8 mouse cellular contexts compared by ENCODE assay signal in genomic region chr16:13330221-13330659, GRCm38 (mm10).
DNase-seq lines count a peak whose midpoint lies in the region; ATAC-seq lines count a peak whose summit lies in the region.

No protein-coding gene starts in this region.

- no peak overlapping the region for H3K4me2 ChIP-seq in embryonic facial prominence, embryonic 14.5 days (ENCODE audit: low read depth, low read length)
- no peak overlapping the region for H3K4me2 ChIP-seq in liver, embryonic 12.5 days

- H3K9ac ChIP-seq in embryonic facial prominence, embryonic 14.5 days (ENCODE audit: low read depth, low read length) = no peak overlapping the region
- H3K9ac ChIP-seq in liver, embryonic 12.5 days = no peak overlapping the region

- no peaks in the 10 kb centered on the region for H3K9me3 ChIP-seq in embryonic facial prominence, embryonic 14.5 days (ENCODE audit: control insufficient read depth, low read length)
- no peaks in the 10 kb centered on the region for H3K9me3 ChIP-seq in embryonic facial prominence, embryonic 10.5 days
- no peaks in the 10 kb centered on the region for H3K9me3 ChIP-seq in liver, embryonic 12.5 days (replicated peaks)

- peak; percentile 47 for DNase-seq in embryonic facial prominence, embryonic 14.5 days (ENCODE audit: low spot score)
- no peak for DNase-seq in embryonic facial prominence, embryonic 10.5 days (ENCODE audit: low spot score)
- DNase-seq in 416B (ENCODE audit: low read depth) = peak; percentile 20
- DNase-seq in heart, adult 11 months = peak; percentile 95
- no peak for DNase-seq in right cerebral cortex, adult 2 months (ENCODE audit: low spot score in 2 of 2)
- DNase-seq in layer of hippocampus, postnatal 36 days = no peak

- H3K4me3 ChIP-seq in embryonic facial prominence, embryonic 14.5 days (ENCODE audit: low read depth, low read length) = no peak overlapping the region
- H3K4me3 ChIP-seq in embryonic facial prominence, embryonic 10.5 days = no peak overlapping the region
- H3K4me3 ChIP-seq in liver, embryonic 12.5 days = no peak overlapping the region

- WGBS in embryonic facial prominence, embryonic 14.5 days = 77% methylated on average over 6 of the region's 6 CpGs
- 77% methylated on average over 6 of the region's 6 CpGs for WGBS in embryonic facial prominence, embryonic 10.5 days
- WGBS in liver, embryonic 12.5 days (ENCODE audit: insufficient replicate concordance) = 72% methylated on average over 6 of the region's 6 CpGs

- H3K36me3 ChIP-seq in embryonic facial prominence, embryonic 14.5 days (ENCODE audit: control insufficient read depth, insufficient read depth, low read length) = peaks cover 19% of the 10 kb centered on the region
- peaks cover 14% of the 10 kb centered on the region for H3K36me3 ChIP-seq in embryonic facial prominence, embryonic 10.5 days (replicated peaks)
- H3K36me3 ChIP-seq in liver, embryonic 12.5 days = peaks cover 12% of the 10 kb centered on the region; the same call in 1 of the 2 replicates

- ATAC-seq in embryonic facial prominence, embryonic 14.5 days (ENCODE audit: low read depth) = no peak
- ATAC-seq in liver, embryonic 12.5 days = peak; percentile 59; the same call in 1 of the 2 replicates
- no peak for ATAC-seq in activated CD4-positive, CD25-positive, alpha-beta regulatory T cell, adult 4 months

- H3K27me3 ChIP-seq in embryonic facial prominence, embryonic 14.5 days (replicated peaks; ENCODE audit: control insufficient read depth, insufficient read depth, low read length) = no peaks in the 10 kb centered on the region
- no peaks in the 10 kb centered on the region for H3K27me3 ChIP-seq in embryonic facial prominence, embryonic 10.5 days (replicated peaks; ENCODE audit: low read depth, poor library complexity, severe bottlenecking)
- H3K27me3 ChIP-seq in liver, embryonic 12.5 days (replicated peaks) = no peaks in the 10 kb centered on the region

- 0 out of 2 replicates have a peak overlapping the region, but pooled peaks have one; percentile 15 for H3K27ac ChIP-seq in embryonic facial prominence, embryonic 14.5 days (replicated peaks; ENCODE audit: low read depth, low read length)
- no peak overlapping the region for H3K27ac ChIP-seq in embryonic facial prominence, embryonic 10.5 days (replicated peaks)
- H3K27ac ChIP-seq in liver, embryonic 12.5 days = no peak overlapping the region; the same call in 1 of the 2 replicates

- H3K4me1 ChIP-seq in embryonic facial prominence, embryonic 14.5 days (ENCODE audit: control insufficient read depth, insufficient read depth, low read length) = no peaks in the 10 kb centered on the region
- no peaks in the 10 kb centered on the region; the same call in 1 of the 2 replicates for H3K4me1 ChIP-seq in embryonic facial prominence, embryonic 10.5 days
- H3K4me1 ChIP-seq in liver, embryonic 12.5 days = peaks cover 31% of the 10 kb centered on the region

Comparison
In these comparisons a context has a peak if more than half of its experiments do, and no peak if none do; other contexts are left out.
1. DNase-seq: peak in embryonic facial prominence, embryonic 14.5 days (single experiment), 416B (single experiment) and heart, adult 11 months (single experiment); none in embryonic facial prominence, embryonic 10.5 days (single experiment), right cerebral cortex, adult 2 months (0 of 2) and layer of hippocampus, postnatal 36 days (0 of 2).